ENCODE assay signal across 30 mouse cellular contexts in the genomic region with DNA sequence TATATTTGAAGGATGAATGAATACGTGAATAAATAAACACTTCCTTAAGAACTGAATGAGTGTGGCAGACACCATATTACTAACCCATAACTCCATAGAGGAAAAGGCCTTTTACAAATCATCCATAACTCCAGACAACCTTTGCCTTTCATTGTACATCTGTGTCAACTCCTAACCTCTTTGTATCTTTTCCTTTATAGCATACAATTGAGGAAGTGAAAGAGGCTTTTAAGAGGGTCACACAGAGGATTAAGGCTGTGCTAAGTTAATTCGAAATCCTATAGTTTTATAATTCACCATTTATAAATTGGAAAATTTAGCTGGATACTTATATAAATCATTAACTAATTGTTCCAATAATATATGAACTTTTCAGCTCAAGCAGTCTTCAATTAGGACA. TPM values are rescaled to one million over a fixed set of nuclear protein-coding genes. Genes with fewer than 3 reads are reported as not detected.
DNase-seq lines count a peak whose midpoint lies in the region; ATAC-seq and TF ChIP-seq lines count a peak whose summit lies in the region.
"Had no signal": no experiment of that assay in that cellular context is flagged by ENCODE, and none has a peak within 500 bp of the region (broad histone marks: within the 10 kb centered on the region; RNA-seq: fewer than 3 reads in every experiment).

No protein-coding gene starts in this region.

- no peak overlapping the region for H3K27ac ChIP-seq in heart, adult 2 months
- H3K27ac ChIP-seq: embryonic facial prominence, embryonic 10.5 days; embryonic facial prominence, embryonic 12.5 days; forebrain, embryonic 13.5 days; forebrain, embryonic 15.5 days had no signal

- H3K9ac ChIP-seq in heart, adult 2 months (ENCODE audit: low read depth, low read length), result no peak overlapping the region
- H3K9ac ChIP-seq: embryonic facial prominence, embryonic 12.5 days; forebrain, embryonic 13.5 days; forebrain, embryonic 15.5 days; forebrain, postnatal 0 days had no signal

- H3K4me1 ChIP-seq in heart, adult 2 months (ENCODE audit: control insufficient read depth, insufficient read depth, low read length), result peaks cover 1% of the 10 kb centered on the region
- H3K4me1 ChIP-seq: embryonic facial prominence, embryonic 10.5 days; embryonic facial prominence, embryonic 12.5 days; forebrain, embryonic 13.5 days; forebrain, embryonic 15.5 days had no signal

- no peak for TF ChIP-seq CTCF in heart, adult 2 months (IDR thresholded peaks at IDR 0.05)

- no peak for TF ChIP-seq EP300 in heart, adult 2 months (IDR thresholded peaks at IDR 0.05; ENCODE audit: insufficient read depth, low read depth, low read length)

- H3K79me2 ChIP-seq in heart, adult 2 months (replicated peaks; ENCODE audit: control insufficient read depth, insufficient read depth, low read length), result no peaks in the 10 kb centered on the region

- peak; percentile 59; the same call in 1 of the 2 replicates for ATAC-seq in common myeloid progenitor, adult 5-6 weeks (replicated peaks; ENCODE audit: low read depth, poor library complexity, severe bottlenecking)
- ATAC-seq in megakaryocyte, adult 5-6 weeks (ENCODE audit: poor library complexity, severe bottlenecking), result peak; percentile 60
- ATAC-seq in neutrophil, adult 5-6 weeks (ENCODE audit: extremely low read depth, insufficient number of reproducible peaks, low FRiP score, poor library complexity, severe bottlenecking), result 0 out of 2 replicates have a peak, but pooled peaks have one; percentile 36
- ATAC-seq: CD4-positive, CD25-positive, alpha-beta regulatory T cell, adult 4 months; forebrain, embryonic 13.5 days; forebrain, embryonic 15.5 days; forebrain, postnatal 0 days; Patski had no signal

- TF ChIP-seq POLR2A in heart, adult 2 months (IDR thresholded peaks at IDR 0.05; ENCODE audit: insufficient read depth, low read depth, low read length), result no peak

- 71% methylated on average over 2 of the region's 2 CpGs for WGBS in heart, adult 2 months

- intact Hi-C loops in heart, adult 2 months (cut with DNase I), result no loop called here

- H3K4me3 ChIP-seq in heart, adult 2 months, result no peak overlapping the region
- H3K4me3 ChIP-seq: embryonic facial prominence, embryonic 10.5 days; embryonic facial prominence, embryonic 12.5 days; forebrain, embryonic 13.5 days; forebrain, embryonic 15.5 days had no signal

- H3K27me3 ChIP-seq in heart, adult 2 months (ENCODE audit: control insufficient read depth, insufficient read depth, low read length), result no peaks in the 10 kb centered on the region
- H3K27me3 ChIP-seq: CH12.LX; embryonic facial prominence, embryonic 12.5 days; forebrain, embryonic 13.5 days; forebrain, embryonic 15.5 days; Patski had no signal

- DNase-seq in heart, adult 2 months, result no peak
- no peak for DNase-seq in heart, postnatal 4 days
- DNase-seq in T-cell, adult 2 months (ENCODE audit: low spot score), result no peak
- DNase-seq: adrenal gland, adult 2 months; adrenal gland, postnatal 10 days; adrenal gland, postnatal 25 days; B cell, adult 2 months; cerebellum, adult 11 months; cerebellum, adult 18-20 months; cerebellum, adult 8-10 months; cerebellum, adult 9-11 months; cerebellum, postnatal 14 days; cerebellum, postnatal 36 days; forebrain, postnatal 0 days had no signal

- no peaks in the 10 kb centered on the region for H3K36me3 ChIP-seq in heart, adult 2 months (ENCODE audit: control insufficient read depth, insufficient read depth, low read length)
- H3K36me3 ChIP-seq: embryonic facial prominence, embryonic 10.5 days; embryonic facial prominence, embryonic 12.5 days; forebrain, embryonic 15.5 days; G1E had no signal

RNA-seq across cellular contexts. Expression of gene Olfr432, which starts 6.2 kb away (rescaled TPM):
- not detected in 2 replicates for total RNA-seq in common myeloid progenitor, adult 5-6 weeks (2017)
- total RNA-seq in megakaryocyte, adult 5-6 weeks (2015), result 0.30 and 0.71 TPM in 2 replicates
- total RNA-seq in megakaryocyte, adult 5-6 weeks (2017), result 0.29 TPM in 1 of 2 replicates, not detected in the other
- total RNA-seq in neutrophil, adult 5-6 weeks (2017), result not detected in 2 replicates
- not detected for total RNA-seq in heart, adult 2 months (2021)
- not detected in 2 replicates for polyA plus RNA-seq in heart, adult 2 months (2012; rRNA removed)
- not detected for total RNA-seq in heart, postnatal 4 days (2021)
- total RNA-seq: adrenal gland, adult 2 months; adrenal gland, postnatal 10 days; adrenal gland, postnatal 25 days; adrenal gland, postnatal 4 days; forebrain, postnatal 0 days had no signal
- polyA plus RNA-seq: brain, embryonic 14.5 days; CD4-positive, CD25-positive, alpha-beta regulatory T cell, adult 4 months; cortical plate, adult 2 months; embryonic facial prominence, embryonic 10.5 days; embryonic facial prominence, embryonic 12.5 days; embryonic facial prominence, embryonic 14.5 days; forebrain, embryonic 11.5 days; forebrain, embryonic 13.5 days; forebrain, embryonic 15.5 days; forebrain, postnatal 0 days; G1E; Patski had no signal

RNA-seq across cellular contexts. Expression of gene Olfr430, which starts 11.2 kb away (rescaled TPM):
- total RNA-seq in common myeloid progenitor, adult 5-6 weeks (2017), result not detected in 2 replicates
- total RNA-seq in megakaryocyte, adult 5-6 weeks (2015), result not detected in 2 replicates
- not detected in 2 replicates for total RNA-seq in megakaryocyte, adult 5-6 weeks (2017)
- total RNA-seq in neutrophil, adult 5-6 weeks (2017), result not detected in 2 replicates
- not detected for total RNA-seq in heart, adult 2 months (2021)
- not detected in 2 replicates for polyA plus RNA-seq in heart, adult 2 months (2012; rRNA removed)
- total RNA-seq in heart, postnatal 4 days (2021), result not detected
- total RNA-seq: adrenal gland, adult 2 months; adrenal gland, postnatal 10 days; adrenal gland, postnatal 25 days; adrenal gland, postnatal 4 days; CH12.LX; forebrain, postnatal 0 days; G1E had no signal
- polyA plus RNA-seq: adrenal gland, adult 2 months; brain, embryonic 14.5 days; CD4-positive, CD25-positive, alpha-beta regulatory T cell, adult 4 months; cortical plate, adult 2 months; embryonic facial prominence, embryonic 10.5 days; forebrain, embryonic 11.5 days; forebrain, embryonic 13.5 days; forebrain, embryonic 15.5 days; forebrain, postnatal 0 days; G1E; Patski had no signal

RNA-seq across cellular contexts. Expression of gene Olfr433, which starts 14.7 kb away (rescaled TPM):
- total RNA-seq in common myeloid progenitor, adult 5-6 weeks (2017), result 0.05 TPM in 1 of 2 replicates, not detected in the other
- total RNA-seq in megakaryocyte, adult 5-6 weeks (2015), result 0.51 and 0.73 TPM in 2 replicates
- 0.22 and 0.49 TPM in 2 replicates for total RNA-seq in megakaryocyte, adult 5-6 weeks (2017)
- 0.35 and 0.37 TPM in 2 replicates for total RNA-seq in neutrophil, adult 5-6 weeks (2017)
- not detected for total RNA-seq in heart, adult 2 months (2021)
- 0.12 TPM in 1 of 2 replicates, not detected in the other for polyA plus RNA-seq in heart, adult 2 months (2012; rRNA removed)
- total RNA-seq in heart, postnatal 4 days (2021), result not detected
- total RNA-seq: adrenal gland, adult 2 months; adrenal gland, postnatal 10 days; adrenal gland, postnatal 25 days; adrenal gland, postnatal 4 days; forebrain, postnatal 0 days had no signal
- polyA plus RNA-seq: CD4-positive, CD25-positive, alpha-beta regulatory T cell, adult 4 months; cortical plate, adult 2 months; embryonic facial prominence, embryonic 10.5 days; forebrain, embryonic 11.5 days; forebrain, embryonic 13.5 days; forebrain, embryonic 15.5 days; forebrain, postnatal 0 days; G1E; Patski had no signal

RNA-seq across cellular contexts. Expression of gene Ifi205, which starts 23.6 kb away (rescaled TPM):
- total RNA-seq in common myeloid progenitor, adult 5-6 weeks (2017), result 2.3 and 3.5 TPM in 2 replicates
- 33.5 and 35.2 TPM in 2 replicates for total RNA-seq in megakaryocyte, adult 5-6 weeks (2015)
- 25.3 and 27.3 TPM in 2 replicates for total RNA-seq in megakaryocyte, adult 5-6 weeks (2017)
- 4.7 and 7.6 TPM in 2 replicates for total RNA-seq in neutrophil, adult 5-6 weeks (2017)
- 10 to 100 TPM; 15.8 to 18.2 TPM for total RNA-seq in heart, adult 2 months (2021)
- polyA plus RNA-seq in heart, adult 2 months (2012; rRNA removed), result 1.8 and 2.5 TPM in 2 replicates
- under 1 TPM in 1 of 2 experiments, not detected in 1; 0.33 TPM for total RNA-seq in heart, postnatal 4 days (2021)
- total RNA-seq: forebrain, postnatal 0 days had no signal
- polyA plus RNA-seq: brain, embryonic 14.5 days; embryonic facial prominence, embryonic 10.5 days; embryonic facial prominence, embryonic 12.5 days; forebrain, embryonic 11.5 days; forebrain, embryonic 13.5 days; forebrain, embryonic 15.5 days; forebrain, postnatal 0 days; G1E had no signal

RNA-seq across cellular contexts. Expression of gene Olfr429, which starts 28.9 kb away (rescaled TPM):
- not detected in 2 replicates for total RNA-seq in common myeloid progenitor, adult 5-6 weeks (2017)
- total RNA-seq in megakaryocyte, adult 5-6 weeks (2015), result not detected in 2 replicates
- not detected in 2 replicates for total RNA-seq in megakaryocyte, adult 5-6 weeks (2017)
- not detected in 2 replicates for total RNA-seq in neutrophil, adult 5-6 weeks (2017)
- not detected for total RNA-seq in heart, adult 2 months (2021)
- polyA plus RNA-seq in heart, adult 2 months (2012; rRNA removed), result not detected in 2 replicates
- total RNA-seq in heart, postnatal 4 days (2021), result not detected
- total RNA-seq: adrenal gland, adult 2 months; adrenal gland, postnatal 10 days; adrenal gland, postnatal 25 days; adrenal gland, postnatal 4 days; CH12.LX; forebrain, postnatal 0 days; G1E had no signal
- polyA plus RNA-seq: adrenal gland, adult 2 months; brain, embryonic 14.5 days; CD4-positive, CD25-positive, alpha-beta regulatory T cell, adult 4 months; cortical plate, adult 2 months; embryonic facial prominence, embryonic 10.5 days; embryonic facial prominence, embryonic 12.5 days; forebrain, embryonic 11.5 days; forebrain, embryonic 13.5 days; forebrain, embryonic 15.5 days; forebrain, postnatal 0 days; G1E; Patski had no signal
